In the genomic region with DNA sequence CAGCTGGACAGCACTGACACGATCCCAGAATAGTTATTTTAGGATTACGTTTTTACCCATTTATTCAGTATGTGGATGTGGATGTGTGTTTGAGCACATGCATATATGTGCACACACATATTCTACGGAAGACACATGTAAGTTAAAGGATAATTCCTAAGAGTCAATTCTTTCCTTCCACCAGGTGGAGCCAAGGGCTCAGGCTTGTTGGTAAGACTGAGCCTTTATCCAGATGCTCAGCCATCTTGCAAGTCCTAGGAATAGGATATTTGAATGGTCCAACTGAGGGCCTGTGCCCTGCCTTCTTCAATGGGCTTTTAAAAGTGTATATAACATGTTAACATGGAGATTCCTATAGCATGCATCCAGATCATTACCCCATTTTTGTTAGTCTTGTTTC, we compare ENCODE assay signal across 8 mouse cellular contexts. TPM values are rescaled to one million over a fixed set of nuclear protein-coding genes. Genes with fewer than 3 reads are reported as not detected.
DNase-seq lines count a peak whose midpoint lies in the region; ATAC-seq and TF ChIP-seq lines count a peak whose summit lies in the region.

No protein-coding gene starts in this region.

- intact Hi-C loops in left cerebral cortex, adult 2 months (cut with DNase I) = loop anchor here (1.0 kb wide), 1 partner anchor 90 kb away; no protein-coding TSS in a partner anchor

- WGBS in heart, embryonic 10.5 days = 76% methylated on average over 3 of the region's 3 CpGs
- WGBS in midbrain, postnatal 0 days = 92% methylated on average over 3 of the region's 3 CpGs
- WGBS in midbrain, embryonic 10.5 days = 91% methylated on average over 3 of the region's 3 CpGs

- H3K9me3 ChIP-seq in heart, embryonic 10.5 days = no peaks in the 10 kb centered on the region
- no peaks in the 10 kb centered on the region for H3K9me3 ChIP-seq in midbrain, postnatal 0 days (ENCODE audit: low read length)
- H3K9me3 ChIP-seq in midbrain, embryonic 10.5 days (replicated peaks) = no peaks in the 10 kb centered on the region

- no peak overlapping the region for H3K4me2 ChIP-seq in midbrain, postnatal 0 days (ENCODE audit: low read depth, low read length, poor library complexity, severe bottlenecking)

- no peaks in the 10 kb centered on the region for H3K27me3 ChIP-seq in heart, embryonic 10.5 days (ENCODE audit: insufficient read depth, poor library complexity, severe bottlenecking)
- no peaks in the 10 kb centered on the region for H3K27me3 ChIP-seq in midbrain, postnatal 0 days (ENCODE audit: insufficient read depth, low read length)
- H3K27me3 ChIP-seq in midbrain, embryonic 10.5 days (ENCODE audit: low read depth, poor library complexity, severe bottlenecking) = no peaks in the 10 kb centered on the region

- 0 out of 2 replicates have a peak, but pooled peaks have one; percentile 41 for ATAC-seq in midbrain, postnatal 0 days (ENCODE audit: low FRiP score)
- ATAC-seq in common myeloid progenitor, adult 5-6 weeks (replicated peaks; ENCODE audit: low read depth, poor library complexity, severe bottlenecking) = peak; percentile 81

- DNase-seq in heart, embryonic 10.5 days (ENCODE audit: low spot score) = no peak
- DNase-seq in heart, adult 11 months = no peak
- peak; percentile 78 for DNase-seq in midbrain, postnatal 0 days (ENCODE audit: low spot score)
- DNase-seq in midbrain, embryonic 10.5 days (ENCODE audit: low spot score) = no peak
- DNase-seq in left cerebral cortex, adult 2 months (ENCODE audit: extremely low spot score in 1 of 2, low spot score in 2 of 2) = peak; percentile 28 to 34
- DNase-seq in spleen, postnatal 36 days (ENCODE audit: low spot score in 2 of 2) = no peak
- no peak for DNase-seq in gastrocnemius, postnatal 25 days

- H3K9ac ChIP-seq in midbrain, postnatal 0 days (replicated peaks; ENCODE audit: low read length, poor library complexity, severe bottlenecking) = no peak overlapping the region

- H3K27ac ChIP-seq in heart, embryonic 10.5 days = peak overlapping the region; percentile 38; the same call in 1 of the 2 replicates
- no peak overlapping the region for H3K27ac ChIP-seq in midbrain, postnatal 0 days (ENCODE audit: low read depth, low read length)
- H3K27ac ChIP-seq in midbrain, embryonic 10.5 days (replicated peaks) = no peak overlapping the region
- no peak overlapping the region for H3K27ac ChIP-seq in left cerebral cortex, adult 2 months

- H3K4me3 ChIP-seq in heart, embryonic 10.5 days = no peak overlapping the region
- H3K4me3 ChIP-seq in midbrain, postnatal 0 days (ENCODE audit: low read depth, low read length) = no peak overlapping the region
- H3K4me3 ChIP-seq in midbrain, embryonic 10.5 days = no peak overlapping the region
- H3K4me3 ChIP-seq in left cerebral cortex, adult 2 months = no peak overlapping the region

- peaks cover 81% of the 10 kb centered on the region for H3K36me3 ChIP-seq in heart, embryonic 10.5 days
- H3K36me3 ChIP-seq in midbrain, postnatal 0 days (ENCODE audit: insufficient read depth, low read length) = no peaks in the 10 kb centered on the region
- H3K36me3 ChIP-seq in midbrain, embryonic 10.5 days = no peaks in the 10 kb centered on the region

- H3K4me1 ChIP-seq in heart, embryonic 10.5 days = peaks cover 19% of the 10 kb centered on the region
- no peaks in the 10 kb centered on the region for H3K4me1 ChIP-seq in midbrain, postnatal 0 days (ENCODE audit: insufficient read depth, low read length)
- no peaks in the 10 kb centered on the region for H3K4me1 ChIP-seq in midbrain, embryonic 10.5 days

- TF ChIP-seq CTCF in midbrain, postnatal 0 days (IDR thresholded peaks at IDR 0.05) = peak; percentile 79
- TF ChIP-seq CTCF in left cerebral cortex, adult 2 months (IDR thresholded peaks at IDR 0.05) = peak; percentile 74

RNA-seq across cellular contexts. Expression of a gene that starts 38.8 kb away (rescaled TPM):
- 16.5 and 20.9 TPM in 2 replicates for polyA plus RNA-seq in heart, embryonic 10.5 days (2016; fragmentation: Nextera tagmentation; extraction: Ambion mirVana)
- 6.3 and 6.9 TPM in 2 replicates for total RNA-seq in midbrain, postnatal 0 days (2014; rRNA removed)
- 1.9 and 2.2 TPM in 2 replicates for polyA plus RNA-seq in midbrain, postnatal 0 days (2015; fragmentation: Nextera tagmentation; extraction: Ambion mirVana)
- 15.0 and 16.5 TPM in 2 replicates for polyA plus RNA-seq in midbrain, embryonic 10.5 days (2016; fragmentation: Nextera tagmentation; extraction: Ambion mirVana)
- total RNA-seq in common myeloid progenitor, adult 5-6 weeks (2017) = 44.8 and 58.3 TPM in 2 replicates
- total RNA-seq in left cerebral cortex, adult 2 months (2021) = 10 to 100 TPM; 17.4 to 19.0 TPM
- total RNA-seq in gastrocnemius, postnatal 25 days (2021) = 10 to 100 TPM; 14.3 to 14.9 TPM

RNA-seq across cellular contexts. Expression of a gene that starts 43.9 kb away (rescaled TPM):
- polyA plus RNA-seq in heart, embryonic 10.5 days (2016; fragmentation: Nextera tagmentation; extraction: Ambion mirVana) = 647 and 1,387 TPM in 2 replicates
- 5.7 and 8.6 TPM in 2 replicates for total RNA-seq in midbrain, postnatal 0 days (2014; rRNA removed)
- 3.7 and 4.0 TPM in 2 replicates for polyA plus RNA-seq in midbrain, postnatal 0 days (2015; fragmentation: Nextera tagmentation; extraction: Ambion mirVana)
- polyA plus RNA-seq in midbrain, embryonic 10.5 days (2016; fragmentation: Nextera tagmentation; extraction: Ambion mirVana) = 1.6 and 1.8 TPM in 2 replicates
- not detected in 2 replicates for total RNA-seq in common myeloid progenitor, adult 5-6 weeks (2017)
- total RNA-seq in left cerebral cortex, adult 2 months (2021) = 10 to 100 TPM; 11.7 to 15.5 TPM
- 1,000 to 10,000 TPM; 1,566 to 2,231 TPM for total RNA-seq in gastrocnemius, postnatal 25 days (2021)

Comparison
In these comparisons a context has a peak if more than half of its experiments do, and no peak if none do; other contexts are left out.
1. DNase-seq: peak in midbrain, postnatal 0 days (single experiment) and left cerebral cortex, adult 2 months (2 of 2); none in heart, embryonic 10.5 days (single experiment), heart, adult 11 months (single experiment), midbrain, embryonic 10.5 days (single experiment), spleen, postnatal 36 days (0 of 2) and gastrocnemius, postnatal 25 days (single experiment).
2. RNA of a gene that starts 43.9 kb away (total RNA-seq): 1,566 to 2,231 TPM in gastrocnemius, postnatal 25 days; 11.7 to 15.5 TPM in left cerebral cortex, adult 2 months, 5.7 to 8.6 TPM in midbrain, postnatal 0 days and not detected in common myeloid progenitor, adult 5-6 weeks; every median in the first group is over 10 times any median in the second.